Mouse (Mus musculus): Measurements from ENCODE around the gene Kif18b.

DNA sequence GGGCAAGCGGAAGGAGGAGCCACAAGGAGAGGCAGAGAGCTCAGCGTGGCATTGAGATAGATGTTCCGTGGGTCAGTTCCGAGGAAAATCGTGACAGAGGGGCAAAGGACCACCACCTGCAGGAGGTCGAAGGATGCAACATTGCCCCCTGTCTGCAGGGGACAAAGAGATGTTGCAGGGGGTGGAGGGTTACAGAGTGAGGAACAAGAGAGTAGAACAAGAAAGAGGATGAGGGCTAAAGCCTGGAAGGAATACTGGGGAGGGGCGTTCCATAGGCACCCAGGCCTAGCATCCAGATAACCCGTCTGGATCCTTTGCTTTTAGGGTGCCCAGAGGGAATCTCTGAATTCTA is 22.0 kb upstream of the Kif18b start:
- TF ChIP-seq CTCF (IDR thresholded peaks at IDR 0.05; ENCODE audit: borderline replicate concordance, control insufficient read depth, extremely low read depth, insufficient read depth, low read length, poor library complexity) (no peak), POLR2A (IDR thresholded peaks at IDR 0.05; ENCODE audit: control insufficient read depth, extremely low read depth, insufficient read depth, low read length, poor library complexity) (no peak)
